Mouse (Mus musculus) liver, embryonic 14.5 days (tissue): ENCODE data around the gene Uchl4.

ENCODE experiments used
- CTCF ChIP-seq: IDR thresholded peaks from 2 replicates; pipeline ENCODE4 v1.5.1; 2016; ENCODE audit warnings: antibody characterized with exemption, low read depth, control low read depth
- EP300 ChIP-seq: IDR thresholded peaks from 2 replicates; pipeline ENCODE4 v1.6.1; 2016; ENCODE audit warnings: antibody characterized with exemption, low read depth

GRCm38 (mm10) chr9:64281781-64282178, 46.8 kb downstream of the Uchl4 start:
- TF ChIP-seq CTCF (no peak), EP300 (no peak; the same call in 1 of the 2 replicates)
